ENCODE assay signal across 10 mouse cellular contexts in genomic region chr14:30297492-30297891, GRCm38 (mm10).
"Had no signal": no experiment of that assay in that cellular context is flagged by ENCODE, and none has a peak within 500 bp of the region (broad histone marks: within the 10 kb centered on the region; RNA-seq: fewer than 3 reads in every experiment).

No protein-coding gene starts in this region.

- ATAC-seq: midbrain, embryonic 13.5 days; midbrain, embryonic 15.5 days had no signal

- DNase-seq: lung, adult 18-20 months; lung, embryonic 14.5 days; lung, postnatal 10 days; lung, postnatal 4 days; right cerebral cortex, postnatal 14 days; thymus, adult 18-20 months; thymus, postnatal 14 days; thymus, postnatal 36 days had no signal
